Mouse (Mus musculus) stomach, postnatal 0 days (tissue): ENCODE measurements at regions not wholly inside any gene's neighbourhood (a gene's known extent, or its start where the extent isn't known, plus 50 kb on each side); places are given as distances from the start of the nearest gene placed in this dataset.

Experiments
- CTCF ChIP-seq: IDR thresholded peaks from 2 replicates; pipeline ENCODE4 v1.5.1; 2016; ENCODE audit warnings: antibody characterized with exemption, low read depth, mild to moderate bottlenecking, moderate library complexity
- EP300 ChIP-seq: optimal IDR thresholded peaks from 2 replicates; pipeline ENCODE3; 2016; ENCODE audit warnings: antibody characterized with exemption

DNA sequence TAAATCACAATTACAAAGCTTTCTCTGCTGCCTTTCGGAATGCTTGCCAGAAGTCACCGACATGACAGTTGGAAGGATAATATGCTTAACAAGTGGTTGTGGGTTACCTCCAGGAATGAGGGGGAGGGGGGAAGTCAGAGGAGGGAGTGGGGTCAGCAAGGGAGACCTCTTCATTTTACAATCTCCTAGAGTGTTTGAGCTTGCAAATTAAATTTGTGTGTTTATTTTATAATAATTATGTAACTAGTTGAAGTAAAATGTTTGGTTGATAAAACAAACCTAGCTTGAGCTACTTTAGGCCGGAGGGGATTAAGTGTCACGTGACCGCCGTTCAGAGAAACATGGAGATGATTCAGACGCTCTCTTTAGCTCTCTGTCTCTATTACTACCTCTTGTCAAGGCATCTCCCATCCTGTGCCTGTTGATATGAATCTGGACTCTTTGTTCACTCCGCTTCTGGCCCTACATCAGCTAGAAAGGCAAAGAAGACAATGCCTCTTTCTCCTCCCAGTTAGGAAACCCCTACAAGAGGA is 227.3 kb upstream of the Irx5 start:
- TF ChIP-seq CTCF (no peak), EP300 (no peak)
